Mouse (Mus musculus) heart, adult 9 months (tissue): ENCODE measurements around the gene Klf14.

ENCODE experiments used
- DNase-seq, 2 experiments: peaks; one replicate each; pipeline ENCODE4 v3.0.0; 2022; ENCODE audit warnings: low spot score in 2 of 2

The Klf14 gene

GRCm38 (mm10) chr6:30958736-30959540 is at the start of gene Klf14:
TSS of gene Klf14 (minus strand) at chr6:30959078.
- DNase-seq: no peak

- DNase-seq: no peak
Measured at GRCm38 (mm10) chr6:31006111-31006600, 47.3 kb upstream of the Klf14 start.

- no peak for DNase-seq
Measured at GRCm38 (mm10) chr6:30986393-30986792, 27.5 kb upstream of the Klf14 start.

- no peak for DNase-seq
Measured at GRCm38 (mm10) chr6:30983021-30983420, 24.1 kb upstream of the Klf14 start.

GRCm38 (mm10) chr6:30982372-30982980 is 23.6 kb upstream of the Klf14 start:
- DNase-seq: no peak

- no peak for DNase-seq
Measured at GRCm38 (mm10) chr6:30981351-30981750, 22.5 kb upstream of the Klf14 start.

GRCm38 (mm10) chr6:30978615-30979014 is 19.7 kb upstream of the Klf14 start:
- DNase-seq: no peak

- no peak for DNase-seq
Measured at GRCm38 (mm10) chr6:30972121-30972520, 13.2 kb upstream of the Klf14 start.

GRCm38 (mm10) chr6:30957784-30958735 is 818 bp downstream of the Klf14 start:
- DNase-seq: no peak

GRCm38 (mm10) chr6:30939264-30939663 is 19.6 kb downstream of the Klf14 start:
- DNase-seq: no peak

- DNase-seq: no peak
Measured at GRCm38 (mm10) chr6:30922821-30923220, 36.1 kb downstream of the Klf14 start.

- no peak for DNase-seq
Measured at GRCm38 (mm10) chr6:30921826-30922225, 37.1 kb downstream of the Klf14 start.

GRCm38 (mm10) chr6:30920834-30921675 is 37.8 kb downstream of the Klf14 start:
- DNase-seq: peak; percentile 2 to 14

GRCm38 (mm10) chr6:30915473-30915872 is 43.4 kb downstream of the Klf14 start, which contains the start of gene Tsga13:
TSS of gene Tsga13 (minus strand) at chr6:30915573.
- no peak for DNase-seq

- DNase-seq: no peak
Measured at GRCm38 (mm10) chr6:30907970-30908369, 50.9 kb downstream of the Klf14 start.
